Mouse (Mus musculus) inflammation-experienced regulatory T-cells, adult 6 months (primary cell): ENCODE results near the gene Krt87. TPM values are rescaled to one million over a fixed set of nuclear protein-coding genes. Genes with fewer than 3 reads are reported as not detected.

Experiments used
- ATAC-seq: one replicate; pipeline ENCODE4 v1.8.0; 2017
- polyA plus RNA-seq, 3 experiments: library from polyadenylated mRNA; unstranded; fragments of 100-300 nt; shearing (Covaris generic); gene quantifications; one replicate each; pipeline ENCODE4 v1.2.1; 2017

Gene Krt87
- polyA plus RNA-seq, 3 experiments from 2014 or later = 0.36 to 1.6 (median 0.87) TPM

DNA sequence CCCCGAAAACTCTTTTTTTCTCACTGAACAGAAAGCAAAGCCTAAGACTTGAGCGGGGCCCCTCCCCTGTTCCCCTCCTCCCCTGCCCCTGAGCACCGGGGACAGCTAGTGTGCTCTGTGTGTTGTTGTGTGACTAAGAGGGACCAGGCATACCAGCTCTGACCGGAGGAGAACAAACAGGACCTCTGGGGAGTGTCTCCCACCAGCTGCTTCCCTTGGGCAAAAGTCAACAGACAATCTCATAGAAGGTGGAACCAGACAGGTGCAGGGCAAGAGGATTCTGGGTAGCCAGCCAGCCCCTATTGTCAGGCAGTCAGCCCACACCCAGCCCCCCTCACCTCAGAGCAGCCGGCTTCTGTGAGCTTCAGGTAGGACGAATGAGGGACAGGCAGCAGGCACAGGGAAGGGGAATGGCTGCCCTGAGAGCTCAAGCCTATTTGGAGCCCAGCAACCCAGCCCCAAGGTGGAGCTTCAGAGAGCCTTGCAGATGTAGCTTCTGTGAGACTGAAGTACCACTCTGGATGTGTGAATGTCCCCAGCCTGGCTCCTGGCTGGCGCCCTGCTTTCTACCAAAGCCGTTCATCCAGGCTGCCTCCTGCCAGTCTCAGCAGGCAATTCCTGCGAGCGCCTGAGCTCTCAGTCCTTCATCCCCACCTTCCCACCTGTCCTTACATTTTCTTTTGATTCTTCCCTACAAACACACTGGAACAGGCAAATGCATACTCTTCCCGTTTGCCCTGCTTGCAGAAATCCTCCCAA lies 23.6 kb downstream of the Krt87 start:
- no peak for ATAC-seq

DNA sequence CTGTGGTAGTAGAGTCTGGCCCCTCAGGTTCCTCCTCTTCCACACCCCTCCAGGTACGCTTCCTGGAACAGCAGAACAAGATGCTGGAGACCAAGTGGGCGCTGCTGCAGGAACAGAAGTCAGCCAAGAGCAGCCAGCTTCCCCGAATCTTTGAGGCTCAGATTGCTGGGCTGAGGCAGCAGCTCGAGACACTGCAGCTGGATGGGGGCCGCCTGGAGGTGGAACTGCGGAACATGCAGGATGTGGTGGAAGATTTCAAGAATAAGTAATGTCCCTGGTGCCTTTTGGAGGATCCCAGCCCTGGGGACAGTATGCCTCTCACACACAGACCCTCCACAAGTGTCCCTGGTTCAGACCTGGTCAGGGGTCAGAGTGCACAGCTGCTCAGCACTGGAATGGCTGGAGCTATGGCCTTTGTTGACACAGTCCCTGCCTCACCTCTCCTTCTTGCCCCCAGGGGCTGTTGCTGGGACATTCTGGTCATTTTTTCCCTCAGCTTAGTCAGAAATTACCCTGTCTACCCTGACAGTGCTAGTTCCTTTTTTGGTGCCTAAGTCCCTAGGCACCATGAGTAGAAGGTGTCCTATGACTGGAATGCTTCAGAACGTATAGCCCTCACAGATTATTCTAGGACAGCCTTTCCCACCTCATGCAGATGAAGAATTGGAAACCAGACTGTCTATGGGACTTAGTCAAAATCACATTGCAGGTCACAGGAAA lies 24.5 kb downstream of the Krt87 start:
- no peak for ATAC-seq

DNA sequence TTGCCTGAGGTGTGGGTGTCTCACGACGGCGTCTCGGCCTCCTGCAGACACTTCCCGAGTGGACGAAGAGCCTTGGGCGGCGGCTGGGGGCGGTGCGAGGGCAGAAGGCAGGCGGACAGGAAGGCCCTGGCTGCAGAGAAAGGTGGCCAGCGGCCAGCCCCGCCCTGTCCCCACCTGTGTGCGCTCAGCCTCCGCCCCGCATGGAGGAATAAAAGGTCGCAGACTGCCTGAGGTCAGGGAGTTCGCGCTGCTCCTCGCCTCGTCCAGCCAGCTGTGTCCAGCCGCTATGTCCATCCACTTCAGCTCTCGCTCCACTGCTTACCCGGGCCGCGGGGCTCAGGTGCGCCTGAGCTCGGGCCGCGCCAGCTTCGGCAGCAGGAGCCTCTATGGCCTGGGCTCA lies 26.4 kb downstream of the Krt87 start:
- no peak for ATAC-seq

DNA sequence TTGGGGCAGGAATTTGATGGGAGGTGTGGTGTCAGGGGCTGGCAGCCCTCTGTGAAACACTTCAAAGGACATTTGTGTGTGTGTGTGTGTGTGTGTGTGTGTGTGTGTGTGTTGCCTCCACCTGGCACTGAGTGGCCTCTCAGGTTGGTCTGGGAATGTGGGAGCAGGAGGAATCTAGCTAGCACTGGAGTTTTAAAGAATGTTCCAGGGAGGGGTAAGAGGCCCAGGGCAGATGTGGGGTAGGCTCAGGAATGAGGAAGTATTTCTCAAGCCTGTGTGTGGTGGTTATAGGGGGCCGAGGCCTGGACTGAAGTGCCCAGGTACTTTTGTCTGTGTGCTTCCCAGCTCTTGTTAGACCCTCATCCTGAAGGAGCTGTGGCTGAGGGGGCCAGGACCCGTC lies 27.8 kb downstream of the Krt87 start, which contains the start of gene Krt7:
TSS of gene Krt7 (plus strand) at position 269 of the 400 bp plus-strand sequence.
- ATAC-seq = no peak

DNA sequence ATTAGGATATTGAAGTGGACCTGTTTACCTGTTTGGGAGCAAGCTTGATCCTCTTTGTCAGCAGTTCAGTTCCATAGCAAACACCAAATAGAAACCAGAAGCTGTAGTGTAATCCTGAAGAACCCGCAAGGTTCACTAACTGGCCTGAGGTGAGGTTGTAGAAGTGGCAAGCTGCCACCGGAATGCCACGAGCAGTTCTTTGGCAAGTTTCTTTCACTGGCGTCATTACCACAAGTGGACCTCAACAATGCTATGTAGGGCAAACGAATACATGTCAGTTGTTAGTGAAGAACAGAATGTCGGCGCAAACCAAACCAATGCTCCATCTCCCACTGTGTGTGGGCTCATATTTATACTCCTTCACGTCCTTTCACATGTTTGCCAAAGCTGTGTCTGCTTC lies 40.3 kb downstream of the Krt87 start:
- ATAC-seq = no peak

DNA sequence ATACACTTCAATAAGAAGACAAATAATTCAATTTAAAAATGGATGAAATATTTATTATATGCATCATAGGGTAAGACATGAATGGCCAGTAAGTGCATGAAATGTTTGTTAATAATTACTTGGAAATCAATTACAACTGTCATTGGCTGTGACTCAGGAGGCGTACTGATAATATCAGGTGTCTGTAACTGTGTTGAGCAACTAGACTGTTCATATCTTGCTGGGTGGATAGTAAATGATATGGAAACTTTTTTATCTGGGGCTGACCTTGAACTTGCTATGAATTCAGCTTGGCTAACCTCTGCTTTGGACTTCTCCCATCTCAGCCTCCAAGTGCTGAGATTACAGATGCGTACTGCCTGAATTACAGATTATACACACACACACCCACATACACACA lies 40.9 kb downstream of the Krt87 start:
- no peak for ATAC-seq

DNA sequence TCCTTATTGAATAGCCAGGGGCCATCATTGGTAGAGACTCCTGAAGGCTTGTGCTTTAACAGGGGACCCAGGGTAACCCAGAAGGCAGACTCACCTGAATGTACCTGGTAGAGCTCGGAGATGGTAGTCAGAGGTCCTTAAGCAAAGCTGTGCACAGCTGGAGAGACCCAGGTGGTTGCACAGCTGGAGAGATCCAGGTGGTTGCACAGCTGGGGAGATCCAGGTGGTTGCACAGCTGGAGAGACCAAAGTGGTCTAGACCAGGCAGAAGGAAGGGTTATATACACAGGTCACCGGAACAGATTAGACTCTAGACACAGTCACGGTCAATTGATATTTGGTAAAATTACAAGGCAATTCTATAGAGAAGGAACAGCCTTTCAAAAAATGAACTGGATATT lies 41.7 kb downstream of the Krt87 start:
- no peak for ATAC-seq

DNA sequence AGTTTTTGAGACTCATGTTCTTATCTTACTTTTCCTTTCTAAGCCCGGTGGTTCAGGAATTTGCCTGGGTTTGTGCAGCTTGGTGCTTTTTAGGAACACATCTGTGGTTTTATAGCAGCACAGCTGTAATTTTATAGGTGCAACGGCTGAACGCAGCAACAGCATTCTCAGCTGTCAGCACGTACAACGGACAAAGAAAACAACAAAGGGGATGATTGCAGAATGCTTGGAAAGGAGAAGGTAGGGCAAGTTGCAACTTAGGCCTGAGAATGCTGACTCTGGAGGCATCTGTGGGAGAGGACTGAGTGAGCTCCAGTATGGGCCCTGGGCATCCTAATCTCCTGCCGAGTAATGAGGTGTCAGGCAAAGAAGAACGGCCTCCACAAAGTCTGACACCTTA lies 42.1 kb downstream of the Krt87 start:
- ATAC-seq = no peak

DNA sequence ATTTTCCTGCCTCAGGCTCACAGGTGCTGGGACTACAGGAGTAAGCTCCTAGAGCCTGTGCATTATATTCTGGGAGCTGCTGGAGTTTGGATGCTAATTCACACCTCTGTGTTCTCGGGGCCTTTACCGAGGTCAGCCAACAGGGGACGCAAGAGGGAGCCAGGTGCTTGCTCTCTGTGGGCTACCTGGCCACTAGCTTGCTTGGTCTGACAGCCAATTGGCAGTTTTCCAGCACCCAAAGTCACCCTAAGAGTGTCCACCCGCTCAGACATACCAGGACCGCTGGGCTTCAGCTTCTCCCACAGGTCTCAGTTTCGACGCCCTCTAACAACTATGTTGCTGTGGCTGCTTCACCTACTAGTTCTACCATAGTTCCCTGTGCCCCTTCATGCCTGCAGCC lies 43.7 kb downstream of the Krt87 start:
- ATAC-seq = no peak

DNA sequence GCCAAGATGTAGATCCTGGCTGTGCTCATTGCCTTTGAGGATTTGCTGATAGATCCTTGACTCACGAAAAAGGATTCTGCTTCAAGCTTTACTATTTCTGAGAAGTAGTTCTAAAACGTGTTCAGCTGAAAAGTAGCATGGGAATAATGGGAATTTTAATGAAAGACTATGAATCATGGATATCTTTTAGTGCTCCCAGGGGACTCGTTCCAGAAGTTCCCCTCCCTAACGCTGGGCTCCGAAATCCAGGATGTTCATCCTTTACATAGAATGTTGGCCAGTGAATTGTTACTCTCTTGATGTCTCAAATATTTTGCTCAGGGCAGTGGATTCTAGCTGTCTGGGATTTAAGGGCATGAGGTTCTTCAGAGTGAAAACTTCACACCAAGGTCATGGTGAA lies 46.4 kb downstream of the Krt87 start:
- ATAC-seq = no peak

DNA sequence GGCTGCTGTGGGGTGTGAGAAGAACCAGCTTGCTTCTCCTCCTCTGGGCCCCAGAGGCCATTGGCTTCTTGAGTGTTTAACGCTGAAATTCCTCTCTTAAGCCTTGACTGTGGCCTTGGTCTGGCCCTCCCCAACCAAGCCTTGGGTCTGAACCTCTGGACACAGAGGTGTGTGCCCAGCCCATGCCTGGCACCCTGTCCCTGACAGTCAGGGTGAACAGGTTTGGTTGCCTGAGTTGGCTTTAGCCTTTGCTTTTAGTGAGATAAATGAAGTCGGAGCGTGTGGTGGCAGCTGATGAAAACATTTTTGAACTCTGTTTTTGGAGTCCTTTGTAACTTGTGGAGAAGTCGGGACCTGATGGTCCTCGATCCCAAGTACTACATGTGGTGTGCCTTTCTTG lies 48.4 kb downstream of the Krt87 start:
- no peak for ATAC-seq

DNA sequence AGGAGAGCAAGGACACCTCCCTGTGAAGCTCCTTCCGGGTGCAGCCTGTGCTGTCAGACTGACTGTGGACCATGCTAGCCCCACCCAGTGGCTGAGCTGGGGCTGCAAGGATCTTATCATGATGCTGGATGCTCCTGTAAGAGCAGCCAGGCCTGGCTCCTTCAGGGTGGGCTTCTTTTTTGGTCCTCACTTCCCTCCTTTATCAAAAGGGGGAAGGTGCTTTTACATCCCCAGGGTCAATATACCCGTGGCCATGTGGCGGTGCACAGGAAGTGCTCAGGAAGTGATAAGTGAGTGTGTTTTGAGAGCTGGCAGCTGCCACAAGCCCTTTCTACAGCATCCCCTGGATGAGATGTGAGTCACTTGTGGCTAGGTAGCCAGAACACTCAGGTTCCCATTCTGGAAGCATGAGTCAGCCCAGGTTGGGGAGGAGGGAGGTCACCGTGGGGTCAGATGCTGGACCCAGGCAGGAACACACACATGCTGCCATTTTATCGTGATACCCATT lies 50.5 kb downstream of the Krt87 start:
- ATAC-seq = peak; percentile 73

DNA sequence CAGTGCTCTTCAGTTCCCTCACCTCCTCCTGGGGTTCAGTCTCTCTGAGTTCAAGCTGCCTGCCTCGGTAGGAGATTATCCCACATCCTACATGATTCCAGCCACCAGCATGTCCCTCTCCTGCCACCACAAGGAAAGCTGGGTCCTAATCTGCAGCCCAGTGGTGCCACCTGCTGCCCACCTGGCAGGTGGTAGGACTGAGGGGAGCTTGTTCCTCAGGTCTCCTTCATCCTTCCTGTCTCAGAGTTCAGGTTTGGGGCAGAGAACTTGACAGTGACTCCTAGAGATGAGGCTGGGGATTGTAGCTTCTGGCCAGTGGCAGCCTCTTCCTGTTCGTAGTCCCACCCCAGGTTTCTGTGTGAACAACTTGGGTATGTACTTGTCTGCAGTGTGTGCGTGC lies 51.4 kb downstream of the Krt87 start:
- ATAC-seq = no peak

DNA sequence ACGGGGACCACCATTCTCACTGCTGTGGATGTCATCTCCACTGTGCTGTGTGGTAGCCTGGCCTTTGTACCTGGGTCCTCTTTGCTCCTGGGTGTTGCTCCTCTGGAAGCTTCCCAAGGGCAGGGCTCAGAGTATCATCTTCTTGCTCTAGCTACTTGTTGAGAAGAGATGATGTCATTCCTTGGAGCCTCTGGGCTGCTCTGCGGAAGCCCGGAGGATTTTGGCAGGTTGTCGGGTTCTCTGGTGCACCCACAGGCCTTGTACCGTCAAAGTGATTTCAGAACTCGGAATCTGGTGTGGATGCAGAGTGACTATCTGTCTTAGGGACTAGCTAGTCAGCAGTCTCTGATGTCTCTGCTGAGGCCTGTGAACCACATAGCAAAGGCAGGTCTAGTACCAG lies 53.5 kb downstream of the Krt87 start:
- no peak for ATAC-seq

DNA sequence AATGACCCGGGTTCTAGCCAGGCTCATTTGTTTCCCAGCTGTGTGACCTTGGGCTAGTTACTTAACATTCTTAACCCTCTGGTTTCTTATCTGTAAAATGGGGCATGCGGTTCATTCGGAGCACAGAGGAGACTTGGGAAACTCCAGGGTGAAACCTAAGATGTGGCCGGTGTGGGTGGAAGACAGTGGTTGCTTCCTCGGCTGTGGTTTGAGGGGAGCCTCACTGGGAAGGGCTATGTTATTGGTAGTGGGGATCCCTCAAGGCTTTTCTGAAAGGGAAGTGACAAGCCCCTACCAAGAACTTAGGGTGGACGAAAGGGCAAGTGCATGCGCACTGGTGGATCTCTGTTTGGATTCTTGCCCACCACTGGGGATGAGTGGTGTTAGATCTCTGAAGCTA lies 54.0 kb downstream of the Krt87 start:
- ATAC-seq = no peak

DNA sequence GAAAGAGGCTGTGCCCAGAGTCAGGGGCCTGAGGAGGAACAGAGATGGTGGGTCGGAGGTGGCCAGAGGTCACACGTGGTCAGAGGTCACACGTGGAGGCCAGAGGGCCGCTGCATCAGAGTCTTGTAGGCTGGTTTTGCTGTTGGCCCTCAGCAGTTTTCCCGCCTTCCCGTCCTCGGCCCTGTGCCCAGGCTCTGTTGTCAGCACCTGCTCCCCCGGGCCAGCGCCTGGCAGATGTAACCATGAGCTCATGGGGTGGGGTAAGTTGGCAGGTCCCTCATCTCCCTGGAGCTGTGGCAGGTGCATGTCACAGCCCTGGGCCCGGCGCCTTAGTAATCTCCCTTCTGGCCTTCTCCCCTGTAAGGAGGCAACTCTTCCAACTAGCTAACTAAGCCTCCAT lies 55.8 kb downstream of the Krt87 start:
- ATAC-seq = no peak

DNA sequence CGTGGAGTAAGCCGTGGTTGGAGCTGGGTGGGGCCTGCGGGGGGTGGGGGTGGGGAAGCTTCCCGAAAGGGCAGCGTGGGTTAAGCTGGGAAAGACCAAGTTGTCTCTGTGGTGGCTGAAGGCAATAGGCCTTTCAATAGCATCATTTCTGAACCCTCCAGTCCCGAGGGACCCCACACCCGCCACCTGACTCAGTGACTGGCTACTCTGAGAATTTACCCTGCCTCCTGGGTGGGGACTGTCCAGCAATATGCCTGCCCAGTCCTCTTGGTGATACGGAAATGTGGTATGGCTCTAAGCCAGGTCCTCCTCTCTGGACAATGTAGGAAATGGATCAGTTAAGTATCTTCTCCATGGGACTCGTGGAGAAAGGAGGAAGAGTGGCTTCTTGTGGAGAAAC lies 56.8 kb downstream of the Krt87 start:
- no peak for ATAC-seq

Other genes with a start within 250 kb of the Krt87 start
- under 1 TPM; 0.18 to 0.50 (median 0.28) TPM for gene Grasp, start 214.6 kb downstream of the Krt87 start, polyA plus RNA-seq
- 10 to 100 TPM; 46.4 to 73.4 (median 68.3) TPM for gene Nr4a1, start 184.5 kb downstream of the Krt87 start, polyA plus RNA-seq
- gene Atg101, start 154.5 kb downstream of the Krt87 start, polyA plus RNA-seq = 10 to 100 TPM; 39.9 to 53.6 (median 47.8) TPM
- gene 6030408B16Rik, start 145.6 kb downstream of the Krt87 start, polyA plus RNA-seq = under 1 TPM in 1 of 3 experiments, not detected in 2; 0.70 TPM
- under 1 TPM in 1 of 3 experiments, not detected in 2; 0.16 TPM for gene Krt80, start 68.6 kb downstream of the Krt87 start, polyA plus RNA-seq
- gene Krt7, start 27.8 kb downstream of the Krt87 start, polyA plus RNA-seq = under 1 TPM in 1 of 3 experiments, not detected in 2; 0.09 TPM
- not detected for gene Krt88, start 8.9 kb upstream of the Krt87 start, polyA plus RNA-seq
- not detected for gene Krt81, start 24.9 kb upstream of the Krt87 start, polyA plus RNA-seq
- gene Krt86, start 34.7 kb upstream of the Krt87 start, polyA plus RNA-seq = under 1 TPM in 1 of 3 experiments, not detected in 2; 0.21 TPM
- 10 to 100 TPM in 2 of 3 experiments, 1 to 10 TPM in 1; 5.2 to 26.1 (median 13.0) TPM for gene Krt83, start 52.7 kb upstream of the Krt87 start, polyA plus RNA-seq
- not detected for gene Gm49425, start 78.5 kb upstream of the Krt87 start, polyA plus RNA-seq
- gene Krt84, start 94.0 kb upstream of the Krt87 start, polyA plus RNA-seq = not detected
- not detected for gene Krt82, start 111.9 kb upstream of the Krt87 start, polyA plus RNA-seq
- not detected for gene Krt90, start 124.1 kb upstream of the Krt87 start, polyA plus RNA-seq
- under 1 TPM in 1 of 3 experiments, not detected in 2; 0.11 TPM for gene Krt75, start 135.1 kb upstream of the Krt87 start, polyA plus RNA-seq
- gene Gm5414, start 189.4 kb upstream of the Krt87 start, polyA plus RNA-seq = not detected
- not detected for gene Gm5478, start 208.6 kb upstream of the Krt87 start, polyA plus RNA-seq
- under 1 TPM in 1 of 3 experiments, not detected in 2; 0.16 TPM for gene Krt6b, start 241.5 kb upstream of the Krt87 start, polyA plus RNA-seq